Mouse (Mus musculus) gastrocnemius, adult 2 months (tissue): ENCODE measurements around the gene Nop53. TPM values are rescaled to one million over a fixed set of nuclear protein-coding genes. Genes with fewer than 3 reads are reported as not detected.
A peak's percentile ranks its signal among the peaks of the same experiment; 100 is the strongest.
"Not testable (repeated sequence)": the region's sequence is repeated elsewhere in the genome, so short reads cannot be mapped to it uniquely, and the experiment has no call there.

ENCODE experiments used
- DNase-seq: peaks from one replicate; pipeline ENCODE4 v3.0.0; 2022
- H3K27ac ChIP-seq: fragments of 200-600 bp; 2 replicates; pipeline ENCODE4 v1.8.1; 2022; ENCODE audit warnings: mild to moderate bottlenecking
- H3K4me3 ChIP-seq: fragments of 200-600 bp; 2 replicates; pipeline ENCODE4 v1.8.1; 2022; ENCODE audit warnings: mild to moderate bottlenecking, moderate library complexity
- CTCF ChIP-seq: fragments of 200-600 bp; IDR thresholded peaks from 2 replicates; pipeline ENCODE4 v1.8.1; 2022; ENCODE audit warnings: antibody characterized with exemption, mild to moderate bottlenecking, moderate library complexity
- intact Hi-C: fragments of 180-260 bp; cut with DNase I; formaldehyde crosslinking; loops from one replicate; pipeline ENCODE4 v1.15.1; 2025
- total RNA-seq, 2 experiments: library from RNA; stranded (reverse); gene quantifications; 2 replicates each; pipeline ENCODE4 v1.2.3; 2021

Nop53 gene
- total RNA-seq, 2 experiments from 2014 or later, result 85.7 to 97.4 TPM

DNA sequence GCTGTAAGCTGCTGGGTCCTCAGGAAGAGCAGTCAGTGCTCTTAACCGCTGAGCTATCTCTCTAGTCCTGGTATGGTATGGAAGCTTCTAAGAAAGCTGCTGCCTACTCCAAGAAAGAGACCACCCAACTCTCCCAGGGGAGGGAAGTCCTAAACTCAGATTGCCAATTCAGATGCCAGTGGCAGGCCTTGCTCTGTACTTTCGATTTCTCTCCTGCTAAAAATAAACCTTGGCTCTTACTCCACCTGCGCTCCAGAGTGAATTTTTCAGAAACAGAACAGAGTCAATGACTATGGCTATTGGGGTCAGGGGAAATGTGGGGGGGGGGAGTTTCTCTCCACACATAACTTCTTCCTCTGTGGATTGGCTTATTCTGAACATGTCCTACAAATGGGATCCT lies 14.2 kb downstream of the Nop53 start:
- no peak for DNase-seq
- H3K4me3 ChIP-seq, result peak overlapping the region; percentile 53
- no peak for TF ChIP-seq CTCF
- peak overlapping the region; percentile 83 for H3K27ac ChIP-seq
- intact Hi-C loops, result loop anchor here (2.0 to 5.0 kb wide), 2 partner anchors 35 to 116 kb away; partner anchors contain the start of genes Bicra and Ehd2

DNA sequence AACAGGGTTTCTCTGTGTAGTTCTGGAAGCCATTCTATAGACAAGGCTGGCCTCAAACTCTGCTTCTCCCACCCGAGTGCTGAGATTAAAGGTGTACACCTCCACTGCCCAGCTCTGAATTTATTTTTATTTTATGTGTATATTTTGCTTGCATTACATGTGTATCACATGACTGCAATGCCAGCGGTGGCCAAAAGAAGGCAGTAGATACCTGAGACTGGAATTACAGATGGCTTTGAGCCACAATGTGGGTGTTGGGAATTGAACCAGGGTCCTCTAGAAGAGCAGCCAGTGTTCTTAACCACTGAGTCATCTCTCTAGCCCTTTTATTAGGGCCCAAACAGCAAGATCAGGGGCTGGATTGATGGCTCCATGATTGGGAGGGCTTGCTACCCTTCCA lies 15.3 kb downstream of the Nop53 start:
- H3K27ac ChIP-seq, result peak overlapping the region; percentile 55
- H3K4me3 ChIP-seq, result no peak overlapping the region
- intact Hi-C loops, result loop anchor here (2.0 to 5.0 kb wide), 2 partner anchors 36 to 117 kb away; partner anchors contain the start of genes Bicra and Ehd2
- TF ChIP-seq CTCF, result peak; percentile 46
- no peak for DNase-seq

DNA sequence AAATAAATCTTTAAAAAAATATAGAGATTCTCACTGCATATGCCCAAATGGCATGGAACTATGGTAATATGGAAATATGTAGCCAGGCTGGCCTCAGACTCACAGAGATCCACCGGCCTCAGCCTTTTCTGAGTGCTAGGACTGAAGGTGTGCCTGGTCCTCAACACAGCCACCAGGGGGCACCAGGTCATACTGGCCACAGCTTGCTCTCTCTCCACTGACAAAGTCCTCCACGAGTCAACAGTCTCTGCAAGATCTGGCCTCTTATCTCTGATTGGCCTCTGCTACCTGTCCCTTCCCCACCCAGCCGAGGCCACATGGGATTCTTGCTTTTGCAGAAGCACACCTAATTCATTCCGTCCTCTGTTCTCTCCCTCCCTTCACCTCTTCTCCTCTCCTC lies 16.0 kb downstream of the Nop53 start:
- no peak overlapping the region for H3K4me3 ChIP-seq
- peak; percentile 91 for TF ChIP-seq CTCF

DNA sequence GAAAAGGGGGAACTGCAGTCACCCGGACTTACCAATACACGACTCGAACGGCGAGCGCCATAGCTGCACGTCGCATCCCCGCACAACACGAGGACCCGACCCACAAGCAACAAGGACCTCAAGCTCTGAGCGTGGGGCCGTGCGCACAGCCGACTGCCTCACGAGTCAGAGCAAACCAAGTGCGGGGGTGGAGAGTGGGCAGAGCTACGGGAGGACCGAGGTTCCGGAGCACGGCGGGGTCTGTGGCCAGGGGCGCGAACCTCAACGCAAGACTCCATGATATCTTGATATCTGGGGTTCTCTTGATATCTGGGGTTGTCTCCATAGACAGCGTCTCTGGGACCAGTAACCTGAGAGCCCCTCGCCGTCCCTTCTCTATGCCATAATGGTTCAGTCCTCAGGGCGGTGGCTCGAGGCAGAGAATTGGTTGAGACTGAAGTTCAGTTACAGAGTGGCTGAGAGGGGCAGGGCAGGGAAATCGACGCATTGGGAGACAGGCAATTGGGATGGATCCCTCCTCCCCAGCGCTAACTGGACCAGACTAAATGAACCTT lies 23.6 kb downstream of the Nop53 start, which contains the start of gene Selenow:
Gene Selenow (minus strand): TSS at position 183 of the 554 bp plus-strand sequence.
- peak; percentile 95 for DNase-seq
- intact Hi-C loops, result loop anchor here (5.0 to 10.0 kb wide), 2 partner anchors 130 to 1133 kb away; no protein-coding TSS in a partner anchor

More for the DNA sequence above, 16.0 kb downstream of the Nop53 start:
- H3K27ac ChIP-seq, result peak overlapping the region; percentile 55
- intact Hi-C loops, result loop anchor here (2.0 to 10.0 kb wide), 3 partner anchors 37 to 1125 kb away; partner anchors contain the start of genes Bicra and Ehd2
- DNase-seq, result peak; percentile 83

DNA sequence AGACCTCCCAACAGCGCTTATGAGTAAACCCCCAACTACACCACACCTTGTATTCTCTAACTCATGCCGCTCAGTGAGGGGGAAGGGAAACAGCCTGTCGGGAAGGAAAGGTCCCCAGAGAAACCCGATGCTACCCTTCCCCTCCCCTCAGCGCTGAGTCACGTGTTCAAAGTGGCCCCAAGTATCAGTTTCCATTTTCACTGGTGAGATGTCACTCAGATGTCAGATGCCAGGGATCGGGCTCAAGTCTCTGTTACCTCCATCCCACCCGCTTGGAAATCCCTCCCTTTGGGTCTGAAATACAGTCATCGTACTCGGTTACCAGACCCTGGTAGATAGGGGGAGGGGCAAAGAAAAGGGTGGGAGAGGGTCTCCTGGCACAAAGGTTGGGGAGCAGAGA lies 24.1 kb downstream of the Nop53 start:
- TF ChIP-seq CTCF, result no peak
- Histone ChIP-seq H3K27ac (peak overlapping the region; percentile 100), H3K4me3 (peak overlapping the region; percentile 75)
- peak; percentile 83 for DNase-seq
- intact Hi-C loops, result loop anchor here (5.0 to 10.0 kb wide), 2 partner anchors 131 to 1133 kb away; no protein-coding TSS in a partner anchor

More for the DNA sequence above, 23.6 kb downstream of the Nop53 start, which contains the start of gene Selenow:
- TF ChIP-seq CTCF, result no peak
- H3K27ac ChIP-seq, result peak within 1 kb of the TSS; percentile 100
- H3K4me3 ChIP-seq, result peak within 1 kb of the TSS; percentile 75

DNA sequence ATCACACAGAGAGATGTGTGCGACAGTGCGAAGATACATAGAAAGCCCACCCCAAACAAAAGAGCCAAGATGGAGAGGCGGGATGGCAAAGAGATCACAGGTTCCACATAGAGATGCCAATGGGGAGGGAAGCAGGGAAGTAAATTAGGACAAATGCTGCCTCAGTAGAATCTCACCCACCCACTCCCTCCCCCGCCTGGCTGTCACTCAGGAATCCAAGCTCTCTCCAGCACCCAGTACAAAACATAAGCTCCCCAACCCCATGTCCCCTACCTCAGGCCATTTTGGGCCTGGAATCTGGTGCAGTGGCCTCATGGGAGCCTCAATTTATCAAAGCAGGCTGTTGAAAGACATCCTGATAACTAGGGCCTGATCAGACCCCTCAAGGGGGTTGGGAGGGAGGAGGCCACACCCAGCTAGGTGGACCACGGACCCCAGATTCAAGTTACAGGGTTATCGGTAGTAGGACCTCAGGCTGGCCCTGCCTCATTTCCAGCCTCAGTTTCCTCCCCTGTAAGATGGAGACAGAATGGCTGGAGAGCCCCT lies 25.2 kb downstream of the Nop53 start:
- peak; percentile 55 for DNase-seq
- peak overlapping the region; percentile 75 for H3K4me3 ChIP-seq
- intact Hi-C loops, result loop anchor here (5.0 to 10.0 kb wide), 2 partner anchors 132 to 1134 kb away; no protein-coding TSS in a partner anchor
- H3K27ac ChIP-seq, result peak overlapping the region; percentile 100
- TF ChIP-seq CTCF, result no peak

DNA sequence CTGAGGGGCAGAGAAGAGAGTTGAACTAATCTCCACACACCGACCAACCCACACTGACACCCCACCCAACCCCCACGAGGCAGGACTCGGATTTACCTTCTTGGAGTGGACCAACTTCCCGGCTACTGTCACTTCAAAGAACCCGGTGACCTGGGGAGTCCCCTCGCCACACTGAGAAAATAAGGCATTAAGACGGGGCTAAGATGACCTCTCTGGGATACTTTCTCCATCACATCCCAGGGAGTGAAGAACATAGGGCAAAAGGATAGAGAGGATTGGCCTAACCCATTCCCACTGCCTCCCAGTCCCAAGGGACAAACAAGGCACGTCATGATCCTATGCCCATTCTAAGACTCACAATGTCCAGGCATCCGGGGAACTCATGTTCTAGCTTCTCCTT lies 25.9 kb downstream of the Nop53 start:
- DNase-seq, result no peak
- Histone ChIP-seq H3K4me3 (peak overlapping the region; percentile 75), H3K27ac (peak overlapping the region; percentile 100)
- intact Hi-C loops, result loop anchor here (5.0 to 10.0 kb wide), 2 partner anchors 132 to 1135 kb away; no protein-coding TSS in a partner anchor
- no peak for TF ChIP-seq CTCF

DNA sequence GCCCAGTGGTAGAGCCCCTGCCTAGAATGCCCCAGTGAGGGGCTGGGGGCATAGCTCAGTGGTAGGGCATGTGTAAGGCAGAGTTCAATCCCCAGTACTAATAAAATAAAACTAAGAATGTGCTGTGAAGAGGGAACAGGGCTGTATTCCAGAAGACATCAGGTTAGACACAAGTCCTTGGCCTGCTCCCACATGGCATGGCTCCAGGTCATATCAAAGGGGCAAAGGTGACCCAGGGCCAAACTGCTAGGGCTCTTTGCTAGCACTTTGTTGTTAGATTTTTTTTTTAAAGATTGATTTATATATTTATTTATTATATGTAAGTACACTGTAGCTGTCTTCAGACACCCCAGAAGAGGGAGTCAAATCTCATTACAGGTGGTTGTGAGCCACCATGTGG lies 27.5 kb downstream of the Nop53 start:
- Histone ChIP-seq H3K27ac (no peak overlapping the region), H3K4me3 (no peak overlapping the region)
- TF ChIP-seq CTCF, result no peak
- intact Hi-C loops, result no loop called here
- DNase-seq, result peak; percentile 60

DNA sequence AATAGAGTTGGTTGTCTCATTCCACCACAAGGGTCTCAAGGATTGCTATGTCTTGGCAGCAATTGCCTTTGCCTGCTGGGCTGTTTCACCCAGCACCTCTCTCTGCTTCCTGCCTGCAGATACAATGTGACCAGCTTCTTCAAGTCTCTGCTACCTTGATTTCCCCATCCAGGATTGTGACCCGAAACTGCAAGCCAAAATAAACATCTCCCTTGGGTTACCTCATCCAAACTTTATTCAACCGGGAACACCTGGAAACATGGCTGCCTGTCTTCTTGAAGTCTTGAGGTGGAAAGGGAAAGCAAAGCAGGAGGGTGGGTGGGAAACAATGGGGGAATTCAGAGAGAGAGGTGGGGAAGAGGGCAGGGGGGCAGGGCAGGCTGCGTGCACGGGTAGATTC lies 28.9 kb downstream of the Nop53 start:
- no peak for TF ChIP-seq CTCF
- Histone ChIP-seq H3K4me3 (no peak overlapping the region), H3K27ac (no peak overlapping the region)
- DNase-seq, result no peak
- intact Hi-C loops, result no loop called here

DNA sequence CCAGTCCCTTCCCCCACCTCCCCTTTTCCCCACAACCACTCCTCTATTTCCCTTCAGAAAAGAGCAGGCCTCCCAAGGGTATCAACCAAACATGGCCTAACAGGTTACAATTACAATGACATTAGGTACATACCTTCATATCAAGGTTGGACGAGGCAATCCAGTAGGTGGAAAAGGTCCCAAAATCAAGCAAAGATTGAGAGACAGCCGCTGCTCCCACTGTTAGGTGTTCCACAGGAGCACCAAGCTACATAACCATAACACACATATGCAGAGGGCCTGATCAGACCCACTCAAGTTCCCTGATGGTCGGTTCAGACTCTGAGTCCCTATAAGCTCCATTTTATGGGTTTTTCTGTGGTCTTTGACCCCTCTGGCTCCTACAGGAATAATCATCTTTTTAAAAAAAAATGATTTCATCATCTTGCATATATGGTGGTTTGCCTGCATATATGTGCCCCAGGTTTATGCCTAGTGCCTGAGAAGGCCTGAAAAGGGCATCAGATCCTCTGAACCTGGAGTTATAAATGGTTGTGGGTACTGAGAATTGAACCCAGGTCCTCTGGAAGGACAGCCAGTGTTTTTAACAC lies 29.6 kb downstream of the Nop53 start:
- intact Hi-C loops, result no loop called here
- DNase-seq, result no peak
- Histone ChIP-seq H3K27ac (no peak overlapping the region), H3K4me3 (no peak overlapping the region)
- no peak for TF ChIP-seq CTCF

DNA sequence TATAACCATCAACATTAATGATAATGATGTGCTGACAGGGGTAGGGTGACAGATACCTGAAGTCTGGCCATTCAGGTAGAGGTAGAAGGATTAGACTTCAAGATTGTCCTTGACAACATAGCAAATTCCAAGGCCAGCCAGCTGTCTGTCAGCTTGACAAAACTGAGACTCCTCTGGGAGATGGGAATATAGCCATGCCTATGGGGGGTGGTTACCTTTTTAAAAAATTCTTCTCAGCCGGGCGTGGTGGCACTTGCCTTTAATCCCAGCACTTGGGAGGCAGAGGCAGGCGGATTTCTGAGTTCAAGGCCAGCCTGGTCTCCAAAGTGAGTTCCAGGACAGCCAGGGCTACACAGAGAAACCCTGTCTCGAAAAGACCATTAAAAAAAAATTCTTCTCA lies 30.2 kb downstream of the Nop53 start:
- H3K4me3 ChIP-seq, intact Hi-C loops, DNase-seq, H3K27ac ChIP-seq: not testable (repeated sequence)

DNA sequence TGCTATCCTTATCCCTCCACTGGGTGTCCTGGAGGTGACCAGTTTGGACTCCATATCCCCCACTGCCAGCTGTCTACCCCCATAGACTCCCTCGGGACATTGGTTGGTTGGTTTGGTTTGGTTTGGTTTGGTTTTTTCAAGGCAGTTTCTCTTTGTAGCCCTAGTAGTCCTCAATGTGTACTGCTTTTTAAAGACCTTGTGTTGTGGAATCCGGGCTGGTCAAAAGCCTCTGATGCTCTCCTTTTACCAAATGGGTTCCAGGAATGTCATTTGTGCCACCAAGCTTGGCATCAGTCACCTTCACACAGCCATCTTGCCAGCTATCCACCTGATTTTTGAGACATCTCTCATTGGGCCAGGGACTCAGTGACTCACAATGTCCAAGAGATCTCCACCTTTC lies 31.1 kb downstream of the Nop53 start:
- no peak overlapping the region for H3K27ac ChIP-seq
- no peak for DNase-seq
- intact Hi-C loops, result no loop called here
- no peak for TF ChIP-seq CTCF
- H3K4me3 ChIP-seq, result no peak overlapping the region

DNA sequence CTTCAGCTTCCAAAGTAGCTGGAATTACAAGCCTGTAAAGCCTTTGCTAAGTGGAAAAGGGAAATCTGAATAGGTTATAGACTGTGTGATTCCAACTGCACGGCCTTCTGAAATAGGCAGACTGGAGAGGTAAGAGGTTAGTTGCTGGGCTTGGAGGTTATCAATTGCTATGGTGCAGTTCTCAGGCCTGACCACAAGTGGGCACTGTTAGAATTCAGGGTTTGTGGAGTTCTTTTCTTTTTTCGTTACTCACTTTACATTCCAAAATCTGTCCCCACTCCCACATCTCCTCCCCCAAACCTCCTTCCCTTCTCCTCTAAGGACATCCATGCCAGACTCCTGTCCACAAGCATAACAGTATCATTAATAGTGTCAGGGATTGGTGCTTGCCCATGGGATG lies 31.6 kb downstream of the Nop53 start:
- TF ChIP-seq CTCF, result peak; percentile 87
- no peak overlapping the region for H3K4me3 ChIP-seq
- no peak overlapping the region for H3K27ac ChIP-seq
- intact Hi-C loops, result no loop called here
- DNase-seq, result peak; percentile 51
